9 mouse cellular contexts compared by ENCODE assay signal in the genomic region with DNA sequence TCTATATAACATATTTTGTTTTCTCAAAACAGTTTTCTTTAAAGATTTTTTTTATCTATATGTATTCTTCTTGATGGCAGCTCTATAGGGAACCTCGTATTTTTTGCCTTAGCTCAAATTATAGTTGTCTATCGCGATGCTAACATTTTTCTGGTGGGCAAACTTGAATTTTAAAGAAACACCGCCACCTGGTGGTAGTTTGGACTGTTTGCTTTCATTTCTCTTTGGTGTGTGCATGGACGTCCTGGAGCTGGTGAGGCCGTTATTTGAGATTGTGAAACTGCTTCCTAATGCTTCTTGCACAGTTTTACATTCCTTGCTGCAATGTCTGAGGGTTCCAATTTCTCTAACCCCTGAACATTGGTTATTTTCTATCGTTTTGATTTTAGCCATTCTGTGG. TPM values are rescaled to one million over a fixed set of nuclear protein-coding genes. Genes with fewer than 3 reads are reported as not detected.
A peak's percentile ranks its signal among the peaks of the same experiment; 100 is the strongest.
DNase-seq lines count a peak whose midpoint lies in the region; ATAC-seq and TF ChIP-seq lines count a peak whose summit lies in the region.
"Had no signal": no experiment of that assay in that cellular context is flagged by ENCODE, and none has a peak within 500 bp of the region (broad histone marks: within the 10 kb centered on the region; RNA-seq: fewer than 3 reads in every experiment).

No protein-coding gene starts in this region.

- peak; percentile 54 for TF ChIP-seq CTCF in E14TG2a.4 (conservative IDR thresholded peaks at IDR 0.05; ENCODE audit: low read length)
- no peak for TF ChIP-seq CTCF in bone marrow macrophage, adult 2 months (IDR thresholded peaks at IDR 0.05; ENCODE audit: low read depth, low read length)

- no peak overlapping the region for H3K4me3 ChIP-seq in E14TG2a.4 (replicated peaks; ENCODE audit: low read length)
- peak overlapping the region; percentile 16; the same call in 1 of the 2 replicates for H3K4me3 ChIP-seq in bone marrow macrophage, adult 2 months (ENCODE audit: insufficient read depth, low read length)
- H3K4me3 ChIP-seq in lung, embryonic 16.5 days (ENCODE audit: low read length): no peak overlapping the region
- H3K4me3 ChIP-seq: heart, embryonic 13.5 days had no signal

- no peaks in the 10 kb centered on the region for H3K9me3 ChIP-seq in E14TG2a.4 (ENCODE audit: low read length)
- peaks cover 5% of the 10 kb centered on the region for H3K9me3 ChIP-seq in lung, embryonic 16.5 days (ENCODE audit: control insufficient read depth, low read length)

- H3K4me2 ChIP-seq in lung, embryonic 16.5 days (ENCODE audit: low read depth, low read length): 0 out of 2 replicates have a peak overlapping the region, but pooled peaks have one; percentile 11
- H3K4me2 ChIP-seq: heart, embryonic 13.5 days had no signal

- peak; percentile 70 to 83 for DNase-seq in heart, postnatal 14 days
- peak; percentile 83 for DNase-seq in layer of hippocampus, adult 9-10 months (ENCODE audit: low spot score)
- DNase-seq in ovary, postnatal 14 days (ENCODE audit: low spot score): peak; percentile 75
- DNase-seq in thymus, postnatal 14 days: peak; percentile 80

- no peaks in the 10 kb centered on the region for H3K36me3 ChIP-seq in E14TG2a.4 (ENCODE audit: insufficient read depth, low read length)
- H3K36me3 ChIP-seq in lung, embryonic 16.5 days (ENCODE audit: control insufficient read depth, insufficient read depth, low read length): no peaks in the 10 kb centered on the region
- H3K36me3 ChIP-seq: heart, embryonic 13.5 days had no signal

- H3K4me1 ChIP-seq in E14TG2a.4 (replicated peaks; ENCODE audit: low read depth, low read length): no peaks in the 10 kb centered on the region
- peaks cover 12% of the 10 kb centered on the region for H3K4me1 ChIP-seq in bone marrow macrophage, adult 2 months (ENCODE audit: control insufficient read depth, insufficient read depth, low read length)
- H3K4me1 ChIP-seq in lung, embryonic 16.5 days (replicated peaks; ENCODE audit: control insufficient read depth, insufficient read depth, low read length): no peaks in the 10 kb centered on the region
- H3K4me1 ChIP-seq: heart, embryonic 13.5 days had no signal

- no peaks in the 10 kb centered on the region; the same call in 1 of the 2 replicates for H3K27me3 ChIP-seq in E14TG2a.4 (ENCODE audit: insufficient read depth, low read length)
- no peaks in the 10 kb centered on the region for H3K27me3 ChIP-seq in lung, embryonic 16.5 days (ENCODE audit: control insufficient read depth, insufficient read depth, low read depth, low read length)
- H3K27me3 ChIP-seq: heart, embryonic 13.5 days had no signal

- ATAC-seq in erythroblast, adult 5-6 weeks (replicated peaks; ENCODE audit: low FRiP score, poor library complexity, severe bottlenecking): peak; percentile 85
- peak; percentile 79; the same call in 1 of the 2 replicates for ATAC-seq in lung, embryonic 16.5 days (ENCODE audit: low read depth)

- no peak overlapping the region for H3K9ac ChIP-seq in lung, embryonic 16.5 days (ENCODE audit: low read length)
- H3K9ac ChIP-seq: heart, embryonic 13.5 days had no signal

- 3% methylated on average over 7 of the region's 7 CpGs for WGBS in lung, embryonic 16.5 days

- intact Hi-C loops in heart, postnatal 14 days (cut with DNase I): loop anchor here (1.0 to 10.0 kb wide), 4 partner anchors 188 to 565 kb away; a partner anchor contains a TSS

- peak overlapping the region; percentile 40; the same call in 1 of the 2 replicates for H3K27ac ChIP-seq in bone marrow macrophage, adult 2 months (ENCODE audit: insufficient read depth, low read depth, low read length)
- no peak overlapping the region for H3K27ac ChIP-seq in lung, embryonic 16.5 days (ENCODE audit: low read length)
- H3K27ac ChIP-seq: heart, embryonic 13.5 days had no signal

- TF ChIP-seq POLR2A in bone marrow macrophage, adult 2 months (IDR thresholded peaks at IDR 0.05; ENCODE audit: borderline replicate concordance, low read depth, low read length): no peak

RNA-seq across cellular contexts. Expression of a gene that starts 11.8 kb away (rescaled TPM):
- polyA plus RNA-seq in bone marrow macrophage, adult 2 months (2012; ENCODE audit: insufficient read depth, insufficient read length, missing spikeins): 17.1 and 24.6 TPM in 2 replicates
- total RNA-seq in erythroblast, adult 5-6 weeks (2015; ENCODE audit: low replicate concordance): 14.6 and 15.7 TPM in 2 replicates
- 8.9 and 13.2 TPM in 2 replicates for total RNA-seq in erythroblast, adult 5-6 weeks (2017; ENCODE audit: low replicate concordance)
- 100 to 1,000 TPM; 247 to 266 TPM for total RNA-seq in heart, postnatal 14 days (2021)
- polyA plus RNA-seq in lung, embryonic 16.5 days (2015; fragmentation: Nextera tagmentation; extraction: Ambion mirVana): 23.8 and 26.3 TPM in 2 replicates

RNA-seq across cellular contexts. Expression of a gene that starts 20.4 kb away (rescaled TPM):
- 139 and 159 TPM in 2 replicates for polyA plus RNA-seq in bone marrow macrophage, adult 2 months (2012; ENCODE audit: insufficient read depth, insufficient read length, missing spikeins)
- total RNA-seq in erythroblast, adult 5-6 weeks (2015; ENCODE audit: low replicate concordance): 230 and 233 TPM in 2 replicates
- 229 and 276 TPM in 2 replicates for total RNA-seq in erythroblast, adult 5-6 weeks (2017; ENCODE audit: low replicate concordance)
- 10 to 100 TPM; 44.2 to 46.5 TPM for total RNA-seq in heart, postnatal 14 days (2021)
- polyA plus RNA-seq in lung, embryonic 16.5 days (2015; fragmentation: Nextera tagmentation; extraction: Ambion mirVana): 53.9 and 55.5 TPM in 2 replicates

RNA-seq across cellular contexts. Expression of a gene that starts 56.5 kb away (rescaled TPM):
- polyA plus RNA-seq in bone marrow macrophage, adult 2 months (2012; ENCODE audit: insufficient read depth, insufficient read length, missing spikeins): 2.2 and 3.9 TPM in 2 replicates
- total RNA-seq in erythroblast, adult 5-6 weeks (2015; ENCODE audit: low replicate concordance): 3.3 and 5.0 TPM in 2 replicates
- 4.2 and 7.4 TPM in 2 replicates for total RNA-seq in erythroblast, adult 5-6 weeks (2017; ENCODE audit: low replicate concordance)
- total RNA-seq in heart, postnatal 14 days (2021): 1 to 10 TPM; 7.8 to 9.5 TPM
- polyA plus RNA-seq in lung, embryonic 16.5 days (2015; fragmentation: Nextera tagmentation; extraction: Ambion mirVana): 20.9 and 21.1 TPM in 2 replicates

Comparison
In these comparisons a context has a peak if more than half of its experiments do, and no peak if none do; other contexts are left out.
1. RNA of a gene that starts 11.8 kb away (total RNA-seq): 247 to 266 TPM in heart, postnatal 14 days; 8.9 to 15.7 TPM in erythroblast, adult 5-6 weeks; every median in the first group is over 10 times any median in the second.
2. RNA of a gene that starts 20.4 kb away (total RNA-seq): 229 to 276 TPM in erythroblast, adult 5-6 weeks; 44.2 to 46.5 TPM in heart, postnatal 14 days; every median in the first group is over 4 times any median in the second.
3. Peak in every context shown above with its lines, with median percentiles within 50 percentile points of each other: DNase-seq.